Mouse (Mus musculus) thymus, adult 2 months (tissue): ENCODE data around the gene Ces1b. TPM values are rescaled to one million over a fixed set of nuclear protein-coding genes. Genes with fewer than 3 reads are reported as not detected.

ENCODE experiments used
- DNase-seq: peaks from one replicate; pipeline ENCODE4 v3.0.0; 2021
- H3K27ac ChIP-seq: fragments of 200-500 bp; 2 replicates; pipeline ENCODE4 v1.5.1; 2012; ENCODE audit warnings: low read length, control low read depth; ENCODE audit not compliant: control insufficient read depth, insufficient read depth
- H3K27me3 ChIP-seq: fragments of 200-500 bp; 2 replicates; pipeline ENCODE4 v1.6.1; 2012; ENCODE audit warnings: mild to moderate bottlenecking, low read length, moderate library complexity, mixed read lengths; ENCODE audit not compliant: control insufficient read depth, insufficient read depth
- H3K36me3 ChIP-seq: fragments of 200-500 bp; 2 replicates; pipeline ENCODE4 v1.6.1; 2012; ENCODE audit warnings: mild to moderate bottlenecking, low read length, moderate library complexity; ENCODE audit not compliant: control insufficient read depth, insufficient read depth
- H3K4me1 ChIP-seq: fragments of 200-500 bp; replicated peaks from 2 replicates; pipeline ENCODE4 v1.6.1; 2012; ENCODE audit warnings: low read length; ENCODE audit not compliant: control insufficient read depth, insufficient read depth
- H3K4me3 ChIP-seq: fragments of 200-500 bp; 2 replicates; pipeline ENCODE4 v1.5.1; 2012; ENCODE audit warnings: mild to moderate bottlenecking, low read length, control low read depth, moderate library complexity; ENCODE audit not compliant: control insufficient read depth, insufficient read depth
- CTCF ChIP-seq: fragments of 200-500 bp; IDR thresholded peaks from 2 replicates; pipeline ENCODE4 v1.5.1; 2012; ENCODE audit warnings: mild to moderate bottlenecking, control low read depth, low read length, moderate library complexity, borderline replicate concordance; ENCODE audit not compliant: control insufficient read depth, poor library complexity, insufficient read depth; ENCODE audit errors: extremely low read depth
- POLR2A ChIP-seq: fragments of 200-500 bp; IDR thresholded peaks from 2 replicates; pipeline ENCODE4 v1.6.1; 2012; ENCODE audit warnings: mild to moderate bottlenecking, low read length, control low read depth, moderate library complexity; ENCODE audit not compliant: control insufficient read depth, poor library complexity, insufficient read depth; ENCODE audit errors: extremely low read depth
- WGBS: fragments of 180-500 bp; shearing (Covaris S2); methylation state at CpG from one replicate; pipeline ENCODE4 v1.1.7; 2018; 5-methylcytosine and 5-hydroxymethylcytosine counted together
- polyA plus RNA-seq: library from polyadenylated mRNA; depleted of rRNA; stranded (reverse); fragments of >200 nt; gene quantifications from 2 replicates; pipeline ENCODE4 v1.2.3, GENCODE M21; 2012; rRNA removed

The Ces1b gene
- polyA plus RNA-seq: 0.56 and 0.73 TPM in 2 replicates

GRCm38 (mm10) chr8:93079887-93080286 lies at the start of gene Ces1b:
TSS of gene Ces1b (minus strand) at chr8:93080017.
- 91% methylated on average over 2 of the region's 2 CpGs for WGBS
- H3K4me1 ChIP-seq: no peaks in the 10 kb centered on the region
- TF ChIP-seq CTCF: no peak
- TF ChIP-seq POLR2A: no peak
- no peak within 1 kb of the TSS for H3K4me3 ChIP-seq
- no peak for DNase-seq
- H3K36me3 ChIP-seq: no peaks in the 10 kb centered on the region
- H3K27ac ChIP-seq: no peak within 1 kb of the TSS
- no peaks in the 10 kb centered on the region for H3K27me3 ChIP-seq

- Histone ChIP-seq H3K36me3 (no peaks in the 10 kb centered on the region), H3K27me3 (no peaks in the 10 kb centered on the region), H3K27ac (no peak overlapping the region), H3K4me1 (no peaks in the 10 kb centered on the region), H3K4me3 (no peak overlapping the region)
- TF ChIP-seq POLR2A (no peak), CTCF (no peak)
- 74% methylated on average over 2 of the region's 2 CpGs for WGBS
- no peak for DNase-seq
Observed at GRCm38 (mm10) chr8:93126476-93126875, 46.7 kb upstream of the Ces1b start.

GRCm38 (mm10) chr8:93122005-93122404 lies 42.2 kb upstream of the Ces1b start:
- H3K27ac ChIP-seq: no peak overlapping the region
- DNase-seq: no peak
- WGBS: 98% methylated on average over 1 of the region's 1 CpGs
- no peaks in the 10 kb centered on the region for H3K36me3 ChIP-seq
- no peaks in the 10 kb centered on the region for H3K4me1 ChIP-seq
- H3K4me3 ChIP-seq: no peak overlapping the region
- H3K27me3 ChIP-seq: no peaks in the 10 kb centered on the region
- no peak for TF ChIP-seq CTCF
- no peak for TF ChIP-seq POLR2A

DNA sequence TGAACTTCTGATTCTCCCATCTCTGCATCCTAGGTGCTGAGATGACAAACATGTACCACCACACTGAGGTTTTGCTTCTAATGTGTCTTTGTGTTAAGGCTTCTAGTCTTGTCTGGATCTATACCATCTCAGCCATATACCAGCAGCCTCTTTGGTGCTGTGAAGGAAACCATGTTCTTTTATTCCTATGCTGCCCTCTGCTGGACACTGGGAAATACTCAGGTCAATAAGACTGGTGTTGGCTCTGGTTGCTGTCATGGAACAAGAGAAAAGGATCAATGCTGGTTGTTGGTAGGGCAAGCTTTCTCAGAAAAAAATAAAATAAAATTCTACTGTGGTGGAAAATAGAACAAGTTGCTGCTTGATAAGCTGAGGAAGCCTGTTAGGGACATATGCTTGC lies 15.6 kb upstream of the Ces1b start:
- Histone ChIP-seq H3K36me3 (no peaks in the 10 kb centered on the region), H3K27ac (no peak overlapping the region), H3K4me3 (no peak overlapping the region), H3K4me1 (no peaks in the 10 kb centered on the region), H3K27me3 (no peaks in the 10 kb centered on the region)
- TF ChIP-seq POLR2A (no peak), CTCF (no peak)
- DNase-seq: no peak

DNA sequence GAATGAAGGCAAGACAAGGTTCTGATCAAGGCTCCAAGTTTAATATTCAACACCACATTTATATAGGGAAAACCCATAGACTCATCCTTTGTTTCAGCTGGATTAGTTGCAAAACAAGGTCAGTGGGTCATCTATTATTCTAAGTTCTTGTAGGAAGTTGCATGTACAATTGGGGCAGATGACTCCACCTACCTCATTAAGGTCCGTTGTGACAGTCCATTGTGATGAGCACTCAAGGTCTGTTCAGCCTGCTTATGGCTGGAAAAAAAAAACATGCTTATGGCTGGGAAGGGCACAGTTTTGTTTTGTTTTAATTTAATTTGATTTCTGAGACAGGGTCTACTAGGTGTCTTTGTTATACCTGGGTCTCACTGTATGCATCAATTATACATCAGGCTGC lies 11.5 kb upstream of the Ces1b start:
- 63% methylated on average over 1 of the region's 1 CpGs for WGBS
- H3K4me1 ChIP-seq: no peaks in the 10 kb centered on the region; the same call in 1 of the 2 replicates
- DNase-seq: no peak
- TF ChIP-seq POLR2A: no peak
- TF ChIP-seq CTCF: no peak
- H3K27me3 ChIP-seq: no peaks in the 10 kb centered on the region
- H3K4me3 ChIP-seq: no peak overlapping the region
- H3K36me3 ChIP-seq: no peaks in the 10 kb centered on the region
- H3K27ac ChIP-seq: no peak overlapping the region

- TF ChIP-seq POLR2A (no peak), CTCF (no peak)
Observed at GRCm38 (mm10) chr8:93088686-93089122, 8.9 kb upstream of the Ces1b start.

GRCm38 (mm10) chr8:93088193-93088592 lies 8.4 kb upstream of the Ces1b start:
- no peak for TF ChIP-seq POLR2A
- no peak for TF ChIP-seq CTCF
- Histone ChIP-seq H3K4me1 (no peaks in the 10 kb centered on the region; the same call in 1 of the 2 replicates), H3K4me3 (no peak overlapping the region), H3K36me3 (no peaks in the 10 kb centered on the region), H3K27ac (no peak overlapping the region), H3K27me3 (no peaks in the 10 kb centered on the region)
- WGBS: 74% methylated on average over 7 of the region's 7 CpGs
- DNase-seq: no peak

More at GRCm38 (mm10) chr8:93088686-93089122, 8.9 kb upstream of the Ces1b start:
- 15% methylated on average over 2 of the region's 2 CpGs for WGBS
- no peaks in the 10 kb centered on the region; the same call in 1 of the 2 replicates for H3K4me1 ChIP-seq
- no peak overlapping the region for H3K27ac ChIP-seq
- no peaks in the 10 kb centered on the region for H3K27me3 ChIP-seq
- DNase-seq: no peak
- no peaks in the 10 kb centered on the region for H3K36me3 ChIP-seq
- H3K4me3 ChIP-seq: no peak overlapping the region
